Mouse (Mus musculus) left cerebral cortex, adult 18-20 months (tissue): ENCODE measurements at regions not wholly inside any gene's neighbourhood (a gene's known extent, or its start where the extent isn't known, plus 50 kb on each side); places are given as distances from the start of the nearest gene placed in this dataset.

ENCODE experiments used
- DNase-seq, 2 experiments: peaks; one replicate each; pipeline ENCODE4 v3.0.0; 2021 to 2022; ENCODE audit warnings: low spot score in 2 of 2, mixed read lengths in 1 of 2

- DNase-seq: no peak
Observed at GRCm38 (mm10) chr5:129417516-129417915, 83.5 kb upstream of the Sfswap start.

GRCm38 (mm10) chr5:129420981-129421380, 80.0 kb upstream of the Sfswap start:
- no peak for DNase-seq

GRCm38 (mm10) chr5:129429897-129430296, 71.1 kb upstream of the Sfswap start:
- no peak for DNase-seq

GRCm38 (mm10) chr5:129430330-129430729, 70.7 kb upstream of the Sfswap start:
- no peak for DNase-seq

- no peak for DNase-seq
Observed at GRCm38 (mm10) chr5:129449931-129450573, 51.0 kb upstream of the Sfswap start.
